Mouse (Mus musculus) heart, postnatal 14 days (tissue): ENCODE measurements around the gene Axin1. TPM values are rescaled to one million over a fixed set of nuclear protein-coding genes. Genes with fewer than 3 reads are reported as not detected.
"Not testable (repeated sequence)": the region's sequence is repeated elsewhere in the genome, so short reads cannot be mapped to it uniquely, and the experiment has no call there.

Experiments used
- DNase-seq, 2 experiments: peaks; one replicate each; pipeline ENCODE4 v3.0.0; 2021 to 2022
- intact Hi-C: fragments of 180-260 bp; cut with DNase I; formaldehyde crosslinking; loops from one replicate; pipeline ENCODE4 v1.15.1; 2025
- long read RNA-seq, 2 experiments: library from polyadenylated mRNA; stranded (forward); transcript quantifications; one replicate each; pipeline ENCODE4 v2.0.0; 2021
- total RNA-seq, 2 experiments: library from RNA; stranded (reverse); gene quantifications; 2 replicates each; pipeline ENCODE4 v1.2.3; 2021

The Axin1 gene
- 10 to 100 TPM; 16.1 to 16.9 TPM for total RNA-seq
- long read RNA-seq, experiment 1, transcript Axin1-203 (10 exons, 2,890 nt), result major isoform, 19 of 29 reads
- long read RNA-seq, experiment 1, transcript Axin1-201 (11 exons, 3,777 nt), result minor isoform, 7 of 29 reads
- long read RNA-seq, experiment 1, partial matches to known transcripts, result 0 of 29 reads
- long read RNA-seq, experiment 1, other reads (novel, unspliced or antisense), result 3 of 29 reads
- long read RNA-seq, experiment 2, transcript Axin1-201 (11 exons, 3,777 nt), result minor isoform, 8 of 40 reads
- long read RNA-seq, experiment 2, transcript Axin1-203 (10 exons, 2,890 nt), result major isoform, 21 of 40 reads
- long read RNA-seq, experiment 2, partial matches to known transcripts, result 5 of 40 reads
- long read RNA-seq, experiment 2, other reads (novel, unspliced or antisense), result 6 of 40 reads

DNA sequence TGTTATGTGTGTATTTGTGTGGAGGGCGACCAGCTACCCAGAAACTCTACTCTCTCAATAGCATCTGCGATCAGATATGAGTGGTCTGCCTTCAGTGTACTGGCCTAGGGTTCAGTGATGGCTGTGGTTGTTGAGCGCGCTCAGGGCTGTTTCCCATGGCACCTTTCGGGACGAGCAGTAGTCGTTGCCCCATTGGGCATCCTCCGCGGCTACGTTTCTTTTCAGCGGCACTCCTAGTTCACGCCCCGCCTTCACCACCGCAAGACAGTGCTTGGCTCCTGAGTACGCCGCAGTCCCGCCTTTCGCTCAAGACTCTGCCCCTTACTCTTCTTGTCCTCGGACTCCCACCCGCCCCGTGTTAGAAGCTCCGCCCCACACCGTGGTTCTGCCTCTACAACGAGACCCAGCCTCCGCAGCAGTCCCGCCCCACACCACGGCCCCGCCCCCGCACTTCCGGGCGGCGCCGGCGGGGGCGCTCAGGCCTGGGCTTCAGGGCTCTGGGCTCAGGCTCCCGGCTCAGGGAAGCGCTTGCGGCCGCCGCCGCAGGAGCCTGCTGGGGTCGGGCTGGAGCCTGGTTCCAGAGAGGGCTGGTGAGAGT is at the start of gene Axin1:
Axin1 (plus strand) TSS at position 450 of the 598 bp plus-strand sequence.
- peak; percentile 93 to 94 for DNase-seq

GRCm38 (mm10) chr17:26089905-26090632 is 48.4 kb upstream of the Axin1 start, which contains the start of gene Decr2:
Gene Decr2 (minus strand): TSS chr17:26090337.
- DNase-seq, result peak; percentile 84 to 91
- intact Hi-C loops, result loop anchor here (1.0 to 5.0 kb wide), 4 partner anchors 19 to 198 kb away; no protein-coding TSS in a partner anchor

More for the DNA sequence above, at the start of gene Axin1:
- intact Hi-C loops, result loop anchor here (2.0 kb wide), 1 partner anchor 104 kb away; no protein-coding TSS in a partner anchor

DNA sequence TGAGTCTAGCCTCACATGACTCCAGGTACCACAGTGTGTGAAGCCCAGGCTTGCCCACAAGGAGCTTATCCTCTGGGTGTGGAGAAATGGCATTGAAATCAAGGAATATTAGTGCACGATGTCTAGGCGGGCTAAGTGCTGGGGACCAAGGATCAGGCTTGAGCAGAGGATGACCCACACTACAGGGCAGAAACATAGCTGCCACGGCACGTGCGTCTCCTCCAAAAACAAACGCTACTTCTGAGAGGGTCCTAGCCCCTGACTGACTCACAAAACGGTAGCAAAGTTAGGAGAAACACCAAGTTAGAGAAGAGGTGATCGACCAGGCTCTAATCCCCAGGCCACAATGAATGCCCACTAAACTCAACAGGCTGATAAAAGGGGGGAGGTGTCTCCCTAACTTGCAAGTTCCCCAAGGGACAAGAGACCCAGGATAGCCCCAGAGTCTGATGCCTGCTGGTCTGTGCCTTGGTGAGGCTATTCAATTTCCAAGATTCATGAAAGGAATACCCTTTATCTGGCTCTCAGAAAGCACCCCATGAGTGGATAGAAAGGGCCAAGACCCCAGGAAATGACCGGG is 43.9 kb upstream of the Axin1 start:
- intact Hi-C loops, result loop anchor here (5.0 kb wide), 1 partner anchor 202 kb away; no protein-coding TSS in a partner anchor
- no peak for DNase-seq

DNA sequence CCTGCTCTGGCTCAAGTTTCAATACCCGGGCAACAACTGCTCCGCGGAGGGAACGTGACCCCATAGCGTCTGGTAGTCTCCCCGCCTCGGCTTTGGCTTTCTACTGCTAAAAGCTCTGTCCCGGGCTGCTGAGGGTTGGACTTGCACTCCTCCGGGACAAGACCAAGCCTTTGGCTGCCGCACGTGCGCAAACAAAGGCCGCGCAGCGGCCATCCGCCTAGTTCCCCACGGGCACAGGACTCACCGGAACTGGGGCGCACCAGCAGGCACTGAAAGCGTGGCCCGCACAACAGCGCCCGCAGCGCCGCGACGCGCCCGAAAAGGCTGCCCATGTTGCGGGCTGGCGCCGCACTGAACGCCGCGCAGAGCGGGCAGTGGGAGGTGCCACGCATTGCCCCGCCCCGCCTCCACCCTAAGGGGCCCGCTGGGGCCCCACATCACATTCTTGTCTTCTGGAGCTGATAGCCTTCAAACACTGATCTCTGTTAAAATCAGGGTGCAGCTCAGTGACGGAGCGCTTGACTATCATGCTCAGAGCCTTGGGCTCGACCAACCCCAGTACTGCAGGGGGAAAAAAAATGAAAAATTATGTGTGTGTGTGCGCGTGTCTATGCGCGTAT is 43.3 kb upstream of the Axin1 start, which contains the start of gene Nme4:
Nme4 (minus strand) TSS at position 482 of the 620 bp plus-strand sequence.
- peak; percentile 48 to 53 for DNase-seq
- intact Hi-C loops, result no loop called here

DNA sequence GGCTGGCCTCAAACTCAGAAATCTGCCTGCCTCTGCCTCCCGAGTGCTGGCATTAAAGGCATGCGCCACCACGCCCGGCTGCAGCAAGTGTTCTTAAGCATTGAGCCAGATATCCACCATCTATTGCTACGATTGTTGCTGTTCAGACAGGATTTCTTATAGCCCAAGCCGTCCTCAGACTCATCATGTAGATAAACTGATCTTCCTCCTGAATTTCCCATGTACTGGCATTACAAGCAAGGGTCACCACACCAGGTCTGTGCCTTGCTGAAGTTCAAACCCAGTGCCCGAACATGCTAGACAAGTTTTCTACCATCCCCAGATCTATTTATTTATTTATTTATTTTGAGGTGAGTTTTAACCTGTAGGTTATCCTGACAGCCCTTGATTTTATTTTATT is 40.0 kb upstream of the Axin1 start:
- intact Hi-C loops, result no loop called here
- DNase-seq, result no peak

DNA sequence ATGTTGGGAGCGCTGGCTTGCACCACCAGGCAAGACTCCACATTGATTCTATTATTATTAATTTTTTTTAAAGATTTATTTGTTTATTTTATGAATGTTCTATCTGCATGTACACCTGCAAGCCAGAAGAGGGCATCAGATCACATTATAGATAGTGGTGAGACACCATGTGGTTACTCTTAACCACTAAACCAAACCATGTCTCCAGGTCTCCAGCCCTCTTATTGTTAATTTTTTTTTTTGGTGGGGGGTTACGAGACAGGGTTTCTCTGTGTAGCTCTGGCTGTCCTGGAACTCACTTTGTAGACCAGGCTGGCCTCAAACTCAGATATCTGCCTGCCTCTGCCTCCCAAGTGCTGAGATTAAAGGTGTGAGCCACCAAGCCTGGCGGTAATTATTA is 39.2 kb upstream of the Axin1 start:
- intact Hi-C loops, DNase-seq: not testable (repeated sequence)

GRCm38 (mm10) chr17:26100166-26100565 is 38.3 kb upstream of the Axin1 start:
- intact Hi-C loops, result no loop called here

DNA sequence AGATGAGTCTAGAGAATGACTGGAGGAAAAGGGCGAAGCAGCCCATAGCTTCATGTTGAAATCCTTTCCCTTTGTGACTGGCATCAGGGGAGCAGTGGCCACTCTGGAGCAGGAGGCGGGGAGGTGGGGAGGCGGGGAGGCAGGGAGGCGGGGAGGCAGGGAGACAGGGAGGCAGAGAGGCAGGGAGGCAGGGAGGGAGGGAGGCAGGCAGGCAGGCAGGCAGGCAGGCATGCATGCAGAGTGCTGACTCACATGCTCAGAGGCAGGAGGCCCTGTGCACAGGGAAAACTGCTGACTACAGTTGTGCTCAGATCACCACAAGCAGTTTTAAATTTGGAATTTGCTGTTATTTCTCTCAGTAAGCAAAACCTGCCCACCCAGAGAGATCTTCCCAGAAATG is 37.0 kb upstream of the Axin1 start:
- DNase-seq, result no peak
- intact Hi-C loops, result no loop called here

More at GRCm38 (mm10) chr17:26100166-26100565, 38.3 kb upstream of the Axin1 start:
- DNase-seq, result no peak

DNA sequence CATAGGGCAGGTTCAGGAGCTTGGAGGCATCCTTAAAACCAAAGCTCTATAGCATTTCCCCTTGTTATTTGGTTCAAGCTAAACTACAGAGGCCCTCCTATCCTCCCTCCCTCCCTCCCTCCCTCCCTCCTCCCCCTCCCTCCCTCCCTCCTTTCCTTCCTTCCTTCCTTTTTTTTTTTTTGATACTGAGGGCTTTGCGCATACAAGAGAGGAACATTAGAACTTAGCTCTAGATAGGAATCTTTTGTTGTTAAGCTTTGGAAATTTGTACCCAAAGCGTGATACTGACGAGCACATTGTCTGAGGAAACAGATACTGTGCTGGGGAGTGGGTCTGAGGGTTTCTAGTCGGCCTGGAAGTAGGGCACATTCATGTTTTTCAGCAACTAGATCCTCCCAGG is 32.9 kb upstream of the Axin1 start:
- DNase-seq, result no peak
- intact Hi-C loops, result no loop called here

DNA sequence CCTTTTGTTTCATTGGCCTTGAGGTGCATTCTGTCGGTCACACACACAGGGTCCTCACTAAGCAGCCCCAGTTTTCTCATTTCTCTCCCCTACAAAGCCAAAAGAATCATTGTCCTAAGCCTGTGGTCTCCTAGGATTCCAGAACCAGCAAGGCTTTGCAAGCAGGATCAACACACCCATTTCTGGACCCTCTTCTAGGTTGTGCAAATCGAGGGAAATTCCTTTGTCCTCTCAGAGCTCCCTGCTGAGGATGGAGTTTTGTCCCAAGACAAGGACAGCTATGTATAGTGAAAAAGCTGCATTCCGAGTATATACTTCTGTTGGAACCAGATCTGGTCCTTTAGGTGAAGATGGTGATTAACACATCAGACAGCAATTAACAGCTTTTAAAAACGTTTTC is 28.3 kb upstream of the Axin1 start:
- intact Hi-C loops, result no loop called here
- no peak for DNase-seq

DNA sequence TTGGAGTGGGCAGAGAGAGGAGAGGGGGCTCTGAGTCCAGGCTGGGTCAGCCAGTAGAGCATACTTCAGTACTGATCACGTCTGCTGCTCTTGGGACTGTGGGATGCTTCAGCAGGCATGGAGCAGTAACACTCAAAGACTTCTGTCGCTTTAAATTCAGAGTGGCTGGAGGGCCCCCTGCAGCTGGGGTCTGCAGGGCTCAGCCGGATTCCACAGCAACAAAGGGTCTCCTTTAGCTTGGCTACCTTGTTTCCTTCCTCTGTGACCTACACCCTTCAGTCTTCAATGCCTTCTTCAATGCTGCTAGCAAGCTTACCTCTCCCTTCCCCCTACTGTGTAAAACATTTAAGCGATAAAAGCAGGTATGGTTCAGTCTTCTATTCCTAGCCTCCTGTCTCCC is 27.5 kb upstream of the Axin1 start:
- intact Hi-C loops, result no loop called here
- no peak for DNase-seq

GRCm38 (mm10) chr17:26111722-26112121 is 26.8 kb upstream of the Axin1 start:
- no peak for DNase-seq

DNA sequence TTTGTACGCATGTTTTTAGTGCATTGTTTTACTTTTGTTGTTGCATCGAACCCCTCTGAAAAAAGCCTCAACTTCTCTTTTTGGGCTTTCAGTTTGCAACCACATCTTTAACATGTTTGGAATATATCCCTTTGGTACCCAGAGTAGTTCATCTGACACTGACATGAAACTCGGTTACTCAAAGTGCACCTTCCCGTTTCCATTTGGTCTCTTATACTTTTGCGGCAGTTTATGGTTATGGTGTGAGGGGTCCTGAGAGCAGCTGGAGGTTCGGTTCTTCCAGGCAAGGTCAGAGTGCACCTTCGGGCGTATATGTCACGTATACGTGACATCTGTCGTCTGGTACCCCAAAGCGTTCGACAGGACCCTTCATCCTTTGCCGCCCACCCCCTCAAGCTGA is 25.7 kb upstream of the Axin1 start:
- intact Hi-C loops, result no loop called here

More at GRCm38 (mm10) chr17:26111722-26112121, 26.8 kb upstream of the Axin1 start:
- intact Hi-C loops, result no loop called here

DNA sequence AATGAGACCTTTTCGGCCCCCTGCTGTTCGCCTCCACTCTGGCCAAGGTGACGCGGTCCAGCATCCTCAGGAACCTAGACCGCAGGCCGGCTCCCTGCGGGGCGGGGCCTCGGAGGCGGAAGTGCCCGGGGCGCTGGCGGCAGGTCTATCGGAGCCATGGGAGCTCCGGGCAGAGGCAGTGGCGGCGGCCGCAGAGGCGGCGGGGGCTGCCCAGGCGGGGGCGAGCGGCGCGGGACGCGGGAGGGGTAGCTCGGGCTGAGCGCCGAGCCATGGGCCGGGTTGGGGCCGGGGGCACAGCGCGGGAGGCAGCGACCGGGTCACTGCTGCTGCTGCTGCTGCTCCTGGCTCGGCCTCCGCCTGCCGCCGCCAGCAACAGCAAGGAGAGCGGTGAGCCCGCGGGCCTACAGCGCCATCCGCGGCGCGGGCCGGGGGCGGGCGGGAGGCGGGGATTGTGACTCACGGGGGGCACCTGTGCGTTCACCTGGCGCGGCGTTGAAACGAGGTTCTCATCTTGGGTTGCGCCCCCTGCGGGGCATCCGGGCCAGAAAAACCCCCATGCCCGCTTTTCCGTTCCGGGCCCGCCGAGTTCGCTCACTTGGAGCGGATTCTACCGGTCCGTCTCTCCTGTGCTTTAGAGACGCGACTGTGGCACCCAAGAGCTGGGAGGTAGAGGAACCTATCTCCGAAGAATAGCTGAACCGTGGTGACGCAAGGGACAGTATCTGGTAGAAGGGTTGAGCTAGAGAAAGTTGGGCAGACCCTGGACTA is 25.1 kb upstream of the Axin1 start, which contains the start of gene Tmem8:
Tmem8 (plus strand) TSS at position 119 of the 768 bp plus-strand sequence.
- peak; percentile 62 to 66 for DNase-seq
- intact Hi-C loops, result no loop called here

More for the DNA sequence above, 25.7 kb upstream of the Axin1 start:
- DNase-seq, result no peak

DNA sequence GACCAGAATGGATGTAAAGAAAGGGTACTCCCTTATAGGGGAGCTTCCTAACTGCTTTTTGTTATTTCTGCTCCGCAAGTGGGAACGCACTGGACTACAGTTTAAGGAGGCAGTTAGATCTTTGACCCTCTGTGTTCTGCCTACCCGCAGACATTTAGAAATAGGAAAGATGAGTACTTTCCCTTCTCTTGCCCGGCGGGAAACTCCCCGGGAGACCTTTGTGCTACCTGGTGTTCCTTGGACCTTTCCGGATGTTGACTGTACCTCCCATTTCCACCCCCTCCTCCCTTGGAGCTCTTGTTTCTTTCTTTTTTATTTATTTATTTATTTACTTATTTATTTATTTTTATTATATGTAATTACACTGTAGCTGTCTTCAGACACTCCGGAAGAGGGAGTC is 24.4 kb upstream of the Axin1 start:
- intact Hi-C loops, result no loop called here
- no peak for DNase-seq

- DNase-seq, intact Hi-C loops: not testable (repeated sequence)
These were observed 24.0 kb upstream of the Axin1 start for GRCm38 (mm10) chr17:26114461-26114860.

DNA sequence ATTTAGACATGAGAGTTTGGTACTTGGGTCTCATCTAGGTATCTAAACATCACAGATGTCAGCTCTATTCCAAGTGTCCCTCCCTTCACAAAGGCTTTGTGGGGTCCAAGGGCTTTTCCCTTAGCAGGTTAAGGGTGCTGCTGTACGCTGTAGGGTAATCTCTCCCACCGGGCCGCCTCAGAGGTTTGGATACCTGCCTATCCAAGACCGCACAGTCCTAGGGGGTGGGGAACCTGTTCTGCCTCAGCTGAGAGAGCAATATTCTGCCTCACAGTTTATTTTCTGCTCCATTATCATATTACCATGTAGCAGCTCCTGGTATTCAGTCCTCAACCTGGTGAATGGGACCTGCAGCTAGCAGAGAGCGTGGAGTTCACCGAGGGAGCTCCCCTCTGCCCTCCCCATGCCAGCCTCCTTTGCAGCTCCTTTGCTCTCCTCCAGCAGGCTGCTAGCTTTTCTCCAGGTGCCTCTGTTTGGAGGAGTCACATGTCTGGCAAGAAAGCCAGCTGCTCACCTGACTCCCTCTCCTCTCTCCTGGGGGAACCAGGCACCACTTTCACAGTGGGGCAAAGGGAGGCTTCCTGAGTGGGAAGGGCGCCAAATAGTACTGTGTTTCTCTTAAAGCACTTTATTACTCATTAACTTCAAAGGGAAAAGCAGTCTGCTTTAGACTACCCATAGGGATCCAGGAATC is 23.1 kb upstream of the Axin1 start:
- intact Hi-C loops, result no loop called here

GRCm38 (mm10) chr17:26115956-26116487 is 22.5 kb upstream of the Axin1 start:
- intact Hi-C loops, result no loop called here
- DNase-seq, result no peak

More for the DNA sequence above, 23.1 kb upstream of the Axin1 start:
- no peak for DNase-seq
